Mouse (Mus musculus) heart, adult 18-20 months (tissue): Measurements from ENCODE around the gene Ybx2. TPM values are rescaled to one million over a fixed set of nuclear protein-coding genes. Genes with fewer than 3 reads are reported as not detected.
"Not testable (repeated sequence)": the region's sequence is repeated elsewhere in the genome, so short reads cannot be mapped to it uniquely, and the experiment has no call there.

Experiments used
- DNase-seq, 2 experiments: peaks; one replicate each; pipeline ENCODE4 v3.0.0; 2021 to 2022; ENCODE audit warnings: mixed read lengths in 1 of 2
- total RNA-seq, 2 experiments: library from RNA; stranded (reverse); gene quantifications; 2 replicates each; pipeline ENCODE4 v1.2.3; 2021

Gene Ybx2
- total RNA-seq, 2 experiments from 2014 or later = 14.6 to 23.1 TPM

GRCm38 (mm10) chr11:69914917-69915430, 20.6 kb upstream of the Ybx2 start:
- no peak for DNase-seq

- DNase-seq = no peak
These were observed 19.6 kb upstream of the Ybx2 start for GRCm38 (mm10) chr11:69915667-69916627.

- not testable (repeated sequence) for DNase-seq
These were observed 18.8 kb upstream of the Ybx2 start for GRCm38 (mm10) chr11:69916652-69917378.

- DNase-seq = no peak
These were observed 18.1 kb upstream of the Ybx2 start for GRCm38 (mm10) chr11:69917379-69917948.

- no peak for DNase-seq
These were observed 17.5 kb upstream of the Ybx2 start for GRCm38 (mm10) chr11:69918118-69918517.

GRCm38 (mm10) chr11:69919053-69919452, 16.5 kb upstream of the Ybx2 start:
- no peak for DNase-seq

GRCm38 (mm10) chr11:69919661-69920265, 15.8 kb upstream of the Ybx2 start:
- peak; percentile 91 to 92 for DNase-seq

GRCm38 (mm10) chr11:69920266-69921031, 15.1 kb upstream of the Ybx2 start:
- no peak for DNase-seq

GRCm38 (mm10) chr11:69921114-69922011, 14.2 kb upstream of the Ybx2 start, which contains the start of gene Eif5a:
Gene Eif5a (minus strand): TSS chr11:69921958.
- peak; percentile 100 for DNase-seq

- DNase-seq = peak in 1 of 2 experiments; percentile 32
These were observed 13.4 kb upstream of the Ybx2 start for GRCm38 (mm10) chr11:69922012-69922756.

GRCm38 (mm10) chr11:69922796-69923195, 12.8 kb upstream of the Ybx2 start:
- no peak for DNase-seq

- DNase-seq = no peak
These were observed 8.1 kb upstream of the Ybx2 start for GRCm38 (mm10) chr11:69927501-69927900.

- no peak for DNase-seq
These were observed 5.9 kb upstream of the Ybx2 start for GRCm38 (mm10) chr11:69929712-69930111.

GRCm38 (mm10) chr11:69930176-69930575, 5.4 kb upstream of the Ybx2 start:
- DNase-seq = not testable (repeated sequence)

GRCm38 (mm10) chr11:69930967-69931537, 4.5 kb upstream of the Ybx2 start:
- DNase-seq = no peak

GRCm38 (mm10) chr11:69931769-69932168, 3.8 kb upstream of the Ybx2 start:
- DNase-seq = no peak

GRCm38 (mm10) chr11:69932254-69932653, 3.3 kb upstream of the Ybx2 start:
- DNase-seq = no peak

GRCm38 (mm10) chr11:69933066-69933465, 2.5 kb upstream of the Ybx2 start:
- no peak for DNase-seq

GRCm38 (mm10) chr11:69934169-69934568, 1.4 kb upstream of the Ybx2 start:
- peak; percentile 91 to 99 for DNase-seq
